Mouse (Mus musculus) right cerebral cortex, adult 2 months (tissue): ENCODE measurements at regions not wholly inside any gene's neighbourhood (a gene's known extent, or its start where the extent isn't known, plus 50 kb on each side); places are given as distances from the start of the nearest gene placed in this dataset.

Source experiments
- DNase-seq, 2 experiments: peaks; one replicate each; pipeline ENCODE4 v3.0.0; 2021 to 2022; ENCODE audit warnings: low spot score in 2 of 2

- DNase-seq: no peak
These were observed 235.1 kb upstream of the Lcorl start for GRCm38 (mm10) chr5:46092549-46092948.

GRCm38 (mm10) chr5:46086885-46087284 lies 229.5 kb upstream of the Lcorl start:
- no peak for DNase-seq

- DNase-seq: no peak
These were observed 225.9 kb upstream of the Lcorl start for GRCm38 (mm10) chr5:46083293-46083692.

DNA sequence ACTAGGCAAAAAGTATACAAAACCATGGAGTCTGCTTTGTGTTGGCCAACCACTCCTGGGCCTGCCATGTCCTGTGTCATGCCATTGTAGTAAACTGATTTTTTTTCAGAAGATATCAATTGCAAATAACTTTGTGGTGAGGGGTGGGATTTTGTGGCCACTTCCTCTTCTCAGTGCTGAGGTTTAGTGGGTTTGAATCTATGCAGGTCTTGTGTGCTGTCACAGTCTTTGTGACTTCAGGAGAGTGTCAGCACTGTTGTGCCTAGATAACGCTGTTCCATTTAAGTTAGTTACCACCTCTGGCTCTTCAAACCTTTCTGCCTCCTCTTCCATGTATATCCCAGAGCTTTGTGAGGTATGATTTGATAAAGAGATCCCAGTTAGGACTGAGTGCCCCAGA lies 216.3 kb upstream of the Lcorl start:
- no peak for DNase-seq

DNA sequence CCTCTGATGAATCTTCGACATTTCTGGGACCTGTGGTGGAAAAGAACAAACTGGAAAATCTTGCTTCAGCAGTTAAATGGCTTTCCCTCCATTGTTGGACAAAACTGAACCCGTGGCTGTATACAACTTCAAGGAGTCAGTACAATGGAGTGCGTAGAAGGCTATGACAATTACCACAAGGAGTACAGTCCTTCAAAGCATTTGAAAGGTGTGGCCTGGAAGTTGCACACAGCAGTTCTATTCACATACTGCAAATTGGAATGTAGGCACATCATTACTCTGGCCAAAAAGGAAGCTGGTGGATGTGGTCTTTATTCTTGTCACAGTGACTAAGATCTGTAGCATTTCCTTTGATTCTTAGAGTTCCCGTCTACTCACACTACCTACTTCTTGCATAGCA lies 215.7 kb upstream of the Lcorl start:
- DNase-seq: no peak

DNA sequence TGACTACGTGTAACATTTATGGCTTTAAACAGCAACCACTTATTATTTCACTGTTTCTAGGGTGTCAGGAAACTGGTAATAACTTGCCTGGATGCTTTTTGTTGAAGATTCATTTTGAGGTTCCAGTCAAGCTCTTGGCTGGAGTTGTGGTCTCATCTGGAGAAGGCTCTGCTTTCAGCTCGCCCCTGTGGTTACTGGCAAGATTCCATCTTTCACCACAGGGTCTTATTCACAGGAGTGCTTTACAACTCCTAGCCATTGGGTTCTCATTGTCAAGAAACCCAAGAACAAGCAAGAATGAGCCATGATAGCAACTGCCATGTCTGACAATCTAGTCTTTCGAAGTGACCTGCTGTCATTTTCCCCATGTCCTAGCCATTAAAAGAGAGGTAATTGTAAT lies 202.5 kb upstream of the Lcorl start:
- DNase-seq: no peak

DNA sequence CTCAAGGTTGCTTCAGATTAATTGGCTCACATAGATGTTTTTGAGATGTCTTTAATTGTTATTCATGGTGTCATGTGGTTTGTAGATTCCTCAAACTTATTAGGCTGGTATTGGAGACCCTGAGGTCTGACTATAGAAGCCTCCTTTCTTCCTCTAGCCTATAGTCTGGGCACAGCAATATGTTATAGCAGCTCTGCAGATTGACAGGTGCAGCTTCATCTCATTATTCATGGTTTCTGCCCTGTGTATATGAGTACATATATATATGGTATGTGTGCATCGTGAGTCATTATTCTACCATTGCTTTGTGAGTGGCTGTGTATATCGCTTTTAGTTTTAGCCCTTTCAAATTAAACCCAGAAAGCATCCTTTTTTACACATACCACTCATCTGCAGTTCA lies 197.4 kb upstream of the Lcorl start:
- DNase-seq: no peak

DNA sequence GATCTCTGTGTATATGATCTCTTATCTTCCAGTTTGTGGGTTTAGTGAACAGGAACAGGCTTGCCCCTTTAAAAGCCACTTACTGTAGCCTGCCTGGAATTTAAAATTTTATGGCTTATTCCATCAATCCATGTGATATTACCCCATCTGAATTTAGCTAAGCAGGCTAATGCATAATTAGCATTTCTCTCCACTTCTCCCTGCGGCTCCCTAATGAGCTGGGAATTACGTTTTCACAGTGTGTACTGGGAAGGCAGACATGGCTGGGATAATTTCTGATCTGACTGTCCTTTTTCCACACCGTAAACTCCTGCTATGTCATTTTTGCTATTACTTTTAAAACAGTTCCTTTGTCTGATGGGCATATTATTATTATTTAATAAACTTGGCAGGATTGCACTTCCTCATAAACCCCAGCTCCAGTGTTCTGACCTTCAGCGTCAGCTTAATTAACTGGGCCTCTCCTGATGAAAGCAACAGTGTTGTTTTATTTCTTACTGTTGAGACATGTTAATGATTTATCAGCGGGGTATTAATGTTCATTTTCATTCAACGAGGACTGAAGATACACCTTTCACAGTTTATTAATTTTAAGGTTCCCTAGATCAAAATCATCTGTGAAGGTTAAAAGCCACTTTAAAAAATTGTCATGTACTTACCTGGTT lies 185.4 kb upstream of the Lcorl start:
- no peak for DNase-seq

DNA sequence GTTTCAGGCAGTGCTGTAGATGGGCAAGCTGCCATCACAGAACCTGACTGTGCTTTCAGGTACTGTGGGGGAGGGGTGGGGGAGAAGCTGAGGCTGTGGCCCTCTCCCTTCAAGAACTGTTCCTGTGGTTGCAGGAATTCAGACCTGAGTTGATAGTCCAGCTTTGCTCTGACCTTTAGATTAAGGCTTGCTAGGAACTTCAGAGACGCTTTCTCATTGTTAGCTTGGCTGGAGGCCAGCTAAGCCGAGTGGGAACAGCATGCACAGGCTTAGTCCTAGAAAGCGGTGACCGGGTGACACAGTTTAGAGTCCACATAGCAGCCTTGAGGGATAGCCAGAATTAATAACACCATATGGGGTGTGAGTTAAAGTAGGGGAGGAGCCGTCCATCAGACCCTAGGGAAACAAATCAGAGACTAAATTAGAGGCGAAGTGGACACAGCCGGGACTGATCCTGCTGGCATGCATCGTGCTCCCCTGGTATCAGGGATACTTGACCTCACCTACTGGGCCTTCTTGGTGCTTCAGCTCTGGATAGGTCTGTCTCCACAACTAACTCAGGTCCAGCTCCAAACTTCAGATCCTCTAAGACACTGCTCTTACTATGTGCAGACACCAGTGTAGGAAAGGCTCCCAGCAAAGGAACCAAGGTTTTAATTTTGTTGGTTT lies 175.7 kb upstream of the Lcorl start:
- DNase-seq: peak in 1 of 2 experiments; percentile 36

- no peak for DNase-seq
These were observed 174.8 kb upstream of the Lcorl start for GRCm38 (mm10) chr5:46032206-46032605.

DNA sequence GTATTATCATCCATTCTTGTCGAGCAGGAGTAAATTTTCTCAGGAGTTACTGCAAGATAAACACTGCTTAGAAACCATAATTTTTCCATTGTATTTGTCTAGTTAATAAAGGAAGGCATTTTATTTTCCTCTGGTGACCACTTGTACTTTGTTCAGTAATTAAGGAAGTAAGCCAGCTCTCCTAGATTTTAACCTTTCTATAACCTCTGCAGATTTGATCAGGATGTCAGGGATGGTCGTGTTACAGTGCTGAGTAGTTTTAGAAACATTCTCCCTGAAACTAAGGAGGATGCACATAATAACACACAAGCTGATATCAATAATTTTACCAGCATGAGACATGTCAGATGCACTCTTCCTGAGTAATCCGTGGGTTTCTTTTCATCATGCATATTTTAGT lies 166.7 kb upstream of the Lcorl start:
- DNase-seq: no peak

DNA sequence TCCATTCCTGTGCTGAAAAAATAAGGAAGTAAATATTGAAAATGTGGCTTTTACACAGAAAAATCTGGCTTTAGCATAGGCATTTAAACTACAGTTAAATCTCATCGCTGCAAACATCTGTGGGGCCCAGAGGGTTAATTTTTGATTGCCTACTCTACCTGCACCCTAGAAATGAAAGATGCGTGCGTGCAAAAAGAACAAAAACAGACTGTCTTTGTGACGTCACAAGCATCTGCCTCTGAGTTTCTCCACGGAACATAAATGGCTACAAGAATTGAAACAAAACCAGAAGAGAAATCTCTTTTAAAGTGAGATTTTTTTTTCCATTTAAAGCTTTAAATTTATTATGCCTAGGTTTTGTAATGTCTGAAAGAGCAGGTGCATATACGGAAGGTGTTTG lies 166.0 kb upstream of the Lcorl start:
- peak in 1 of 2 experiments; percentile 27 for DNase-seq

DNA sequence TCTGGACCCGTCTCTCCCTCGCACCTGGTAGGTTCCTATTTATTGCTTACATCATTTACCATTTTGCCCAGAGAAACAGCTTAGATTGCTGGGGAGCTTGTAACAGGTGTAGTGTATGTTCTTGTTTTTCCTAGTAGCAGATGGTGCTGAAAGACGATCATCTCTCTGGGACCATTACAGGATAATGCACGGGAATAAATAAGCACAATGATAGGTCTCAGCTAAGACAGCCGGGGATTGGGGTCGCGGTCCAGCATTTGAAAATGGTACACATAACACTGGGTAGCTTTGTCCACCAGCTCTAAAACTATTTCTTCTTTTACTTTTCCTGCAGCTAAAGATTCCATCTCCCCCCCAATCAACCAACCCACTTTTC lies 164.6 kb upstream of the Lcorl start:
- no peak for DNase-seq

GRCm38 (mm10) chr5:46021398-46022046 lies 164.1 kb upstream of the Lcorl start:
- DNase-seq: no peak

- no peak for DNase-seq
These were observed 162.8 kb upstream of the Lcorl start for GRCm38 (mm10) chr5:46020175-46020574.

DNA sequence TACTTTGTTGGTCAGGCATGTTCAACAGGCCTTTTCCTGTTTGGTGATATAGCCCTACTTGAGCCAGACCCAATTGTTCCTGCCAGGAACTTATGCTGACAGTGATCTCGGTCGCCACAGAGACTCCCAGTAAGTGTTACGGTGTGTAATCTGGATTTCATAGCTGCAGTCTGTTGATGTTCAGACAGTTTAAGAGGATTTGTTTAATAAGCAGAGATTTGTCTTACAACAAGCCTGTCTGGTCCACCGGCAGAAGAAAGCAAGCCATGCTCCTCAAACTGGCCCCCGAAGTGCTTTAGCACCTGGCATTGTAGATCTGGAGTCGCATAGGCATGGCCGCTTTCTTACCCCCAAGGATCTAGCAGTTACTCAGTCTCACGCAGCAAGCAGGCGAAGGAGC lies 150.0 kb upstream of the Lcorl start:
- DNase-seq: no peak

GRCm38 (mm10) chr5:46006691-46007090 lies 149.3 kb upstream of the Lcorl start:
- peak in 1 of 2 experiments; percentile 22 for DNase-seq

GRCm38 (mm10) chr5:46006228-46006627 lies 148.8 kb upstream of the Lcorl start:
- DNase-seq: no peak

- DNase-seq: no peak
These were observed 148.2 kb upstream of the Lcorl start for GRCm38 (mm10) chr5:46005631-46006030.

- no peak for DNase-seq
These were observed 144.6 kb upstream of the Lcorl start for GRCm38 (mm10) chr5:46002011-46002410.

DNA sequence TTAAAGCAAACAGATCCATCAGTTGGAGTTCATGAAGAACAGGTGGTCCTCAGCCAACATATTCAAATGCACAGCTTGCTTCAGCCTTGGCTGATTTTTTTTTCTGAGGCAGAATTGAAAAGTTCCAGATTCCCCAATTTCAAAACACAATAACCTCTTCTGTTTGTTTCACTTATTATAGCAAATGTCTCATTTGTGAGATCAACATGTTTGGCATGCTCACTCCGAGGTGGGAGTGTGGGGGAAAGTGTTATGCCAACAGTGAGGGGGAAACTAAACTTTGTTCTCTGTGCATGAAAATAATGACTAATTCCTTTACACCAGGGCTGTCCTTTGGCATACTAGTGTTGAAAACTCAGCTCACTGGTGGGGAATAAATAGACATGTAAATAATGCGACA lies 100.4 kb upstream of the Lcorl start:
- DNase-seq: peak; percentile 15 to 44

DNA sequence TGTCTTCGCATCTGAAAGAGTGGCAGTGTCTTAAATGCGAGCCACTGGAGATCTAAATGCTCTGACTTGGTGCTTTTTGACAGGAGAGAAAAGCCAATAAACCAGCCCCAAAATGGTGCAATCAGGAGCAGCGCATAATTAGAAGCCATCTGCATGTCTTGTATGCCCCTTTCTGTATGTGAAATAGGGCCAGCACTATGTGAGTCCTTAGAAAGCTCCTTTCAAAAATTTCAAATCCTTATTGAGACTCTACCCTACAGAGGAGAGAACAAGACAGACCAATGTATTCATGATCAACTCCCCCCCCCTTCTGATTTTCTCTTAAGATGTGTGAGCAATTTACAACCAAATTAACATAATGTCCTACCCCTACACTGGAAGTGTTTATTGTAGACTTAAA lies 86.6 kb upstream of the Lcorl start:
- no peak for DNase-seq

DNA sequence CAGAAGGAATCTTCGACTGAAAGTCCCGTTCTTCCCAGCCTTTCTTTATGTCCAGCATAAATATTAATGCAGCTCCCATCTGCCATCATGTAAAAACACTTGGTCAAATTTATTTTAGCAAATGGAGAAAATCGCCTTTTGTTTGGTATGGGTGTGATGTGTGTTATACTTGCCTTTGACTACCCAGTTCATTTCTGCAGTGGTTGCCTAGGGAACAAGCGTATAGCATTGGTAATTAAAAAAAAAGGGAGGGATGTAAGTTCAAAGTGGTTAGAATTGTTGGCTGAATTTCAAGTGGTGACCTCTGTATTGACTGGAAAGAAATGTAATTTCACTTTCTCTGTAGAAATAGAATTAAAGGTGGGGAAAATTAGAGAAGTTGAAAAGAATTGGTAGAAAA lies 75.6 kb upstream of the Lcorl start:
- DNase-seq: no peak
